Mouse (Mus musculus): ENCODE results near the gene Fcer1g. TPM values are rescaled to one million over a fixed set of nuclear protein-coding genes. Genes with fewer than 3 reads are reported as not detected.

Fcer1g gene
- polyA plus RNA-seq, 1 experiment from 2014 or later: 83.6 TPM

DNA sequence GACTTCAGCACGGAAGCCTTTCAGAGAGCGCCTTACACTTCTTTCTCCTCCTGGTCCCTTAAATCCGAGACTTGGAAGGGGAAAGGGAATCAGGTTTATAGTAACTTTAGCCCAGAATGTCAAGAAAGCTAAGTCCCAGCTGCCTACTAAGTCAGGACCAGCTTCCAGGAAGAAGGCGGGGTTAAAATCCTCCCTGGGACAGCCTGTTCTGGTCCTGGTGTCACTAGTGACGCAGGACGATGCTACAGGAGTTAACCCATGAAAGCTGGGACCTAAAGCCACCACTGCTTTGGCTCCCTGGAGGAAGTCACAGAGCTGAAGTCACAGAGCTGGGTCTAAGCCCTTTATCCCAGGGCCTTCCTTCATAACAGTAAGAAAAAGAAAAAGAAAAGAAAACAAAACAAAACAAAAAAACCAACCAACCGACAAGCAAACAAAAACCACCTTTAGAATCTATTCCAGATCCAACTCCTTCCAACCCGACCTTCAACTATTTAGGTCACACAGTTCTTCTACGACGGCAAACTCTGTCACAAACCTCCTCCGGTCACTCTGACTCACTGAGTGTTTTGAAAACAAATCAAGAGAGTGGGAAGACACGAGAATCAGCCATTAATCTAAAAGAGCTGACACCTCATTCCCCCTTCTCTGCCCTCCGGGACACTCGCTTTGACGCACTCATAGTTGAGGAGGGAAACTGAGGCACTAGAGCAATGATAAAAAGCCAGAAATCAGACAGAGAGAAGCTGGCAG lies 6.0 kb upstream of the Fcer1g start:
- Histone ChIP-seq H3K4me1 (replicated peaks; ENCODE audit: control insufficient read depth, insufficient read depth, low read length) (no peaks in the 10 kb centered on the region; the same call in 1 of the 2 replicates), H3K36me3 (ENCODE audit: control insufficient read depth, insufficient read depth, low read length) (peaks cover 63% of the 10 kb centered on the region), H3K4me3 (ENCODE audit: low read depth, low read length) (no peak overlapping the region), H3K27me3 (replicated peaks; ENCODE audit: control insufficient read depth, insufficient read depth, low read length) (no peaks in the 10 kb centered on the region), H3K9ac (ENCODE audit: low read depth, low read length) (no peak overlapping the region), H3K27ac (ENCODE audit: low read depth, low read length) (no peak overlapping the region), H3K4me2 (no peak overlapping the region), H3K9me3 (ENCODE audit: control insufficient read depth, low read length) (no peaks in the 10 kb centered on the region)
- ATAC-seq (replicated peaks; ENCODE audit: low FRiP score): no peak
- WGBS: 84% methylated on average over 15 of the region's 15 CpGs
- DNase-seq (ENCODE audit: low spot score): no peak

DNA sequence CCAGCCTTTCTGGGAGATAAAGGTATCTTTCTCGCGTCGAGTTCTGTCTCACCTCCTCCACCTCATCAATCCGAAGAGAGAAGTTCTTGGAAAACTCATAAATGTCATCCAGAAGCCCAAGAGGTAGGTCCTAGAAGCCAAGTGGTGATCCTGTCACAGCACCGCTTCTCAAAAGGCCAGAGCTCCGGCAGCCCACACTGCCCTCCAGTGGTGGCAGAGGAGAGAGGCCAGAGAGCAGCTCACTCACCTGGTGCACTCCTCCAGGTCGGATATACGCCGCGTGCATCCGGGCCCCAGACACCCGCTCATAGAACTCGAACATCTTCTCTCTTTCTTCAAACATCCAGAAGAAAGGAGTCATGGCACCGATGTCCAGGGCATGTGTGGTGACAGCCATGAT lies 4.3 kb upstream of the Fcer1g start:
- peak; percentile 69 for ATAC-seq (replicated peaks; ENCODE audit: low FRiP score)

DNA sequence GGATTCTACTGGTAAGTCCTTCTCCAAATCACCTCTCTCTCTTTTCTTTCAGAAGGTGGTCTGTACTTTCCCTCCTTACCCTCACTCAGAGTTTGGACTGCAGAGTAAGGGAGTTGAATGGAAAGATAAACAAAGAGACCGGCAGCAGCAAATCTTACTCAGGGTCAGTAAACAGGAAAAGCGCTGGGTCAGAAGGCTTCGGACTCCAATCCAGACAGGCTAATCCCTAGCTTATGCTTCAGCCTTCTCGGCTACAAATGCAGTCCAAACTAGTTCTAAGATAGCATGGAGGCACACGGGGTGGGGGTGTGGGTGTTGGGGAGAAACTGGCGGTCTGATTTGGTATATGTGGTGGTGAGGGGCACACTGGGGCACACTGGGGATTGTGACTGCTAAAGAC lies 3.3 kb upstream of the Fcer1g start:
- DNase-seq (ENCODE audit: low spot score) (no peak), ATAC-seq (replicated peaks; ENCODE audit: low FRiP score) (no peak)
- H3K4me2 ChIP-seq: no peak overlapping the region
- no peaks in the 10 kb centered on the region for H3K9me3 ChIP-seq (ENCODE audit: control insufficient read depth, low read length)
- peaks cover 60% of the 10 kb centered on the region for H3K36me3 ChIP-seq (ENCODE audit: control insufficient read depth, insufficient read depth, low read length)
- H3K27ac ChIP-seq (ENCODE audit: low read depth, low read length): no peak overlapping the region
- no peak overlapping the region for H3K4me3 ChIP-seq (ENCODE audit: low read depth, low read length)
- H3K9ac ChIP-seq (ENCODE audit: low read depth, low read length): no peak overlapping the region
- WGBS: 69% methylated on average over 6 of the region's 6 CpGs
- H3K4me1 ChIP-seq (replicated peaks; ENCODE audit: control insufficient read depth, insufficient read depth, low read length): peaks cover 23% of the 10 kb centered on the region
- H3K27me3 ChIP-seq (replicated peaks; ENCODE audit: control insufficient read depth, insufficient read depth, low read length): no peaks in the 10 kb centered on the region

More for the DNA sequence above, 4.3 kb upstream of the Fcer1g start:
- no peak overlapping the region for H3K27ac ChIP-seq (ENCODE audit: low read depth, low read length)
- H3K9me3 ChIP-seq (ENCODE audit: control insufficient read depth, low read length): no peaks in the 10 kb centered on the region
- no peak overlapping the region for H3K4me3 ChIP-seq (ENCODE audit: low read depth, low read length)
- no peak for DNase-seq (ENCODE audit: low spot score)
- no peak overlapping the region for H3K9ac ChIP-seq (ENCODE audit: low read depth, low read length)
- peaks cover 13% of the 10 kb centered on the region for H3K4me1 ChIP-seq (replicated peaks; ENCODE audit: control insufficient read depth, insufficient read depth, low read length)
- no peak overlapping the region for H3K4me2 ChIP-seq
- H3K36me3 ChIP-seq (ENCODE audit: control insufficient read depth, insufficient read depth, low read length): peaks cover 68% of the 10 kb centered on the region
- no peaks in the 10 kb centered on the region for H3K27me3 ChIP-seq (replicated peaks; ENCODE audit: control insufficient read depth, insufficient read depth, low read length)
- 72% methylated on average over 14 of the region's 14 CpGs for WGBS

DNA sequence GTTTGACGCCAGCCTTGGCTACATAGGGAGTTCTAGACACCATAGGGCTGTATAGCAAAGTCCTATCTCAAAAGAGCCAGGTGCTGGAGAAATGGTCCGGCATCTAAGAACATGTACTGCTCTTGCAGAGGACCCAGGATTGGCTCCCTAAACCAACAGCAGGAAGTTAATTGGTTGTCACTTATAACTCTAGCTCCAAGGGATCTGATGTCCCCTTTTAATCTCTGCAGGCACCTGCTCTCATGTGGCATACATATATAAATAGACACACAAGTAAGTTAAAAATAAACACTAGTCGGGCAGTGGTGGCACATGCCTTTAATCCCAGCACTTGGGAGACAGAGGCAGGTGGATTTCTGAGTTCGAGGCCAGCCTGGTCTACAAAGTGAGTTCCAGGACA lies 1.6 kb upstream of the Fcer1g start:
- peaks cover 30% of the 10 kb centered on the region for H3K4me1 ChIP-seq (replicated peaks; ENCODE audit: control insufficient read depth, insufficient read depth, low read length)
- H3K27ac ChIP-seq (ENCODE audit: low read depth, low read length): no peak overlapping the region
- no peak overlapping the region for H3K9ac ChIP-seq (ENCODE audit: low read depth, low read length)
- no peaks in the 10 kb centered on the region for H3K27me3 ChIP-seq (replicated peaks; ENCODE audit: control insufficient read depth, insufficient read depth, low read length)
- H3K4me3 ChIP-seq (ENCODE audit: low read depth, low read length): no peak overlapping the region
- WGBS: 81% methylated on average over 4 of the region's 4 CpGs
- DNase-seq (ENCODE audit: low spot score) (no peak), ATAC-seq (replicated peaks; ENCODE audit: low FRiP score) (no peak)
- H3K36me3 ChIP-seq (ENCODE audit: control insufficient read depth, insufficient read depth, low read length): peaks cover 51% of the 10 kb centered on the region
- no peak overlapping the region for H3K4me2 ChIP-seq
- no peaks in the 10 kb centered on the region for H3K9me3 ChIP-seq (ENCODE audit: control insufficient read depth, low read length)

DNA sequence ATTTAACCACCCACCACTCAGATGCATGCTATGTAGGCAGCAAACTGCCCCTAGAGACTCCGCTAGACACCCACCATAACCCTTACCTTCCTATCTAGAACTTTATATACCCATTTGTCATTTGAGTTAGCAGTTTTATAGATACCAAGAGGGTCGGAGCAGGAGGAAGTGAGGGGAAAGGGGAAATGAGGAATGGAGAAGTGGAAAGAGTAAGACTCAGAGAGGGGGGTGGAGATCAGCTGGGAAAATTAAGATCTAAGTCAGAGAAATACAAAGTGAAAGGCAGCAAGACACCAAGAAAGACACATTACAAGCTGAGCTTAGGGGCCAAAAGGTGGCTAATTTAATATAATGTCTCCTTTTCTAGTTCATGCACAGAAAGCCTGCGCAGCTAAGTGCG lies 373 bp upstream of the Fcer1g start:
- 76% methylated on average over 4 of the region's 4 CpGs for WGBS
- Histone ChIP-seq H3K4me2 (peak overlapping the region; percentile 12), H3K36me3 (ENCODE audit: control insufficient read depth, insufficient read depth, low read length) (peaks cover 44% of the 10 kb centered on the region)

DNA sequence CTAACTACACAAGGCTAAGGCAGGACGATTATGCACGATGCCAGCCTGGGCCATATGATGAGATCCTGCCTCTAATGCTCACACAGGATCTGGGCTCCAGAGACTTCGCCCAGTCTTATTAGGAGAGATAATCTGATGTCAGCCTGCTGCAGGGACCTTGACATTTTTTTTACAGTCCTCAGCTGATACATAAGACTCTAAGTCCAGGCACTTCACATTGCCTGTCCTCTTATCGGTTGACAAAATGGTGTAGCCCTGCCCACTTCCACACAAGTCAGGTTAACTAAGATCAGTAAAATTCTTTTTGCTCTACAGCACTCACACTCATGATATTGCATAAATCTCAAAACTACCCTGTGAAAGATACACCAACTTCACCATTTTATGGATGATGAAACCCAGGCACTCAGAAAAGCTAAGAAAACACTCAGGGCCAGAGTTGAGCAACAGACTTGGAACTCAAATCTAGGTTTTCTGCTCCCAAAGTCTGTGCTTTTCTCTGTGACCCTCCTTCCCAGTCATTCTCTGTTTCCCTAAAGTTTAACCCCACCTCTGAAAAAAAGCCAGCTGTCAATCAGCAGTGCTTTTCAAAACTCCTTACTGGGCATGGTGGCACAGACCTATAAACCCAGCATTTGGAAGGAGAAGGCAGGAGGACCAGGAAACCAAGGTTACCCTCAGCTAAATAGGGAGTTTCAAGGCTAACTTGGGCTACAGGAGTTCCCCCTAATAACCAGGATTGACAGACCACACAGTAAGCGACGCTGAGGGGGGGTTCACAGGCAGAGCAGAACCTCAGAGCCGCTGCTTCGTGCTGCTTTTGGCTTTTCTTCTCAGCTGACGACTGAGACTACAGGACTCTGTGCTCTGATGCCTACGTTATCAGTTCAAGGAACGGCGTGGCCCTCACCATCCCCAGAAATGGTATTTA lies 1.1 kb downstream of the Fcer1g start:
- H3K9me3 ChIP-seq (ENCODE audit: control insufficient read depth, low read length): no peaks in the 10 kb centered on the region
- H3K27ac ChIP-seq (ENCODE audit: low read depth, low read length): peak overlapping the region; percentile 4; the same call in 1 of the 2 replicates
- H3K4me3 ChIP-seq (ENCODE audit: low read depth, low read length): peak overlapping the region; percentile 32
- peaks cover 31% of the 10 kb centered on the region for H3K36me3 ChIP-seq (ENCODE audit: control insufficient read depth, insufficient read depth, low read length)
- H3K9ac ChIP-seq (ENCODE audit: low read depth, low read length): no peak overlapping the region; the same call in 1 of the 2 replicates
- DNase-seq (ENCODE audit: low spot score) (no peak), ATAC-seq (replicated peaks; ENCODE audit: low FRiP score) (peak; percentile 63)
- H3K4me2 ChIP-seq: peak overlapping the region; percentile 30
- H3K4me1 ChIP-seq (replicated peaks; ENCODE audit: control insufficient read depth, insufficient read depth, low read length): peaks cover 32% of the 10 kb centered on the region
- 42% methylated on average over 12 of the region's 12 CpGs for WGBS
- no peaks in the 10 kb centered on the region for H3K27me3 ChIP-seq (replicated peaks; ENCODE audit: control insufficient read depth, insufficient read depth, low read length)

More for the DNA sequence above, 373 bp upstream of the Fcer1g start:
- Histone ChIP-seq H3K27ac (ENCODE audit: low read depth, low read length) (no peak overlapping the region), H3K27me3 (replicated peaks; ENCODE audit: control insufficient read depth, insufficient read depth, low read length) (no peaks in the 10 kb centered on the region), H3K4me1 (replicated peaks; ENCODE audit: control insufficient read depth, insufficient read depth, low read length) (peaks cover 32% of the 10 kb centered on the region), H3K9ac (ENCODE audit: low read depth, low read length) (no peak overlapping the region), H3K9me3 (ENCODE audit: control insufficient read depth, low read length) (no peaks in the 10 kb centered on the region), H3K4me3 (ENCODE audit: low read depth, low read length) (no peak overlapping the region)
- DNase-seq (ENCODE audit: low spot score) (no peak), ATAC-seq (replicated peaks; ENCODE audit: low FRiP score) (no peak)

DNA sequence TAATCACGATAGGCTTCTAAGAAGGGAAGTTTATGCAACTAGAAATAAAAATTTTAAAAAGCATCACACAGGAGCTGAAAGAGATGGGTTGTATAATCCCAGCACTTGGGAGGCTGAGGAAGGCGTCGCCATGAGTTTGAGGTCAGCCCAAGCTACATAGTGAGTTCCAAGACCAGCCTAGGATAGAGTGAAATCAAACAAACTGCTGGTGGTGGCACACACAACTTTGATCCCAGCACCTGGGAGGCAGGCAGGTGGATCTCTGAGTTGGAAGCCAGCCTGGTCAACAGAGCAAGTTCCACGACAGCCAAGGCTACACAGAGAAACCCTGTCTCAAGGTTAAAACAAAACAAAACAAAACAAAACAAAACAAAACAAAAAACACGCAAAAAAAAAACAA lies 1.8 kb downstream of the Fcer1g start:
- H3K4me1 ChIP-seq (replicated peaks; ENCODE audit: control insufficient read depth, insufficient read depth, low read length): peaks cover 32% of the 10 kb centered on the region
- no peak for DNase-seq (ENCODE audit: low spot score)
- H3K27ac ChIP-seq (ENCODE audit: low read depth, low read length): 0 out of 2 replicates have a peak overlapping the region, but pooled peaks have one; percentile 3

DNA sequence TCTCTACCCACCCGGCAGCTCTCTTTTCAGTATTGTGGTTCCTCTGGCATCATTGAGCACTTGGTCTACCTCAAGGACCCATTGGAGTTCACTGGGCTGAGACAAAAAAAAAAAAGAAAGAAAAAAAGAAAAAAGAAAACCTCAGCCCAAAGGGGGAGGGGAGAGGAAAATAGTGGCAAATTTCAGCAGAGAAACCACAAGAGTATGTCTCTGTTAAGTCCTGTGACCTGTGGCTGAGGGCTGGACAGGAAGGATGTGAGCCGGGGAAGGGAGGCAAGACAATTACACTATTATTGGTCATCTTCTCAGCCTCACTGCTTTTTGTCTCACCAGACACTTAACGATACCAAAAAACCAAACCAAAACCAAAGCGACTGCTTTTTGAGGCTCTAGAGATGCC lies 2.3 kb downstream of the Fcer1g start:
- Histone ChIP-seq H3K27ac (ENCODE audit: low read depth, low read length) (no peak overlapping the region), H3K9ac (ENCODE audit: low read depth, low read length) (no peak overlapping the region), H3K36me3 (ENCODE audit: control insufficient read depth, insufficient read depth, low read length) (peaks cover 19% of the 10 kb centered on the region; the same call in 1 of the 2 replicates), H3K4me1 (replicated peaks; ENCODE audit: control insufficient read depth, insufficient read depth, low read length) (peaks cover 32% of the 10 kb centered on the region), H3K27me3 (replicated peaks; ENCODE audit: control insufficient read depth, insufficient read depth, low read length) (no peaks in the 10 kb centered on the region), H3K4me3 (ENCODE audit: low read depth, low read length) (no peak overlapping the region), H3K9me3 (ENCODE audit: control insufficient read depth, low read length) (no peaks in the 10 kb centered on the region), H3K4me2 (peak overlapping the region; percentile 30)
- DNase-seq (ENCODE audit: low spot score): no peak
- ATAC-seq (replicated peaks; ENCODE audit: low FRiP score): no peak
- WGBS: 49% methylated on average over 4 of the region's 4 CpGs

More for the DNA sequence above, 1.8 kb downstream of the Fcer1g start:
- Histone ChIP-seq H3K4me2 (peak overlapping the region; percentile 30), H3K4me3 (ENCODE audit: low read depth, low read length) (no peak overlapping the region), H3K27me3 (replicated peaks; ENCODE audit: control insufficient read depth, insufficient read depth, low read length) (no peaks in the 10 kb centered on the region), H3K9me3 (ENCODE audit: control insufficient read depth, low read length) (no peaks in the 10 kb centered on the region), H3K36me3 (ENCODE audit: control insufficient read depth, insufficient read depth, low read length) (peaks cover 24% of the 10 kb centered on the region; the same call in 1 of the 2 replicates), H3K9ac (ENCODE audit: low read depth, low read length) (no peak overlapping the region)
- ATAC-seq (replicated peaks; ENCODE audit: low FRiP score): no peak
- 67% methylated on average over 5 of the region's 5 CpGs for WGBS

Measured in liver, embryonic 11.5 days (tissue).